Mouse (Mus musculus) E14TG2a.4 (cell line): ENCODE measurements around the gene Fbxo11.
"Not testable (repeated sequence)": the region's sequence is repeated elsewhere in the genome, so short reads cannot be mapped to it uniquely, and the experiment has no call there.

Experiments used
- H3K27me3 ChIP-seq: 2 replicates; pipeline ENCODE4 v1.6.1; 2014; ENCODE audit warnings: low read length, control low read depth; ENCODE audit not compliant: insufficient read depth
- H3K36me3 ChIP-seq: 2 replicates; pipeline ENCODE4 v1.6.1; 2014; ENCODE audit warnings: low read length, control low read depth; ENCODE audit not compliant: insufficient read depth
- H3K4me1 ChIP-seq: replicated peaks from 2 replicates; pipeline ENCODE4 v1.6.1; 2014; ENCODE audit warnings: low read depth, low read length, control low read depth
- H3K4me3 ChIP-seq: replicated peaks from 2 replicates; pipeline ENCODE4 v1.5.1; 2014; ENCODE audit warnings: mild to moderate bottlenecking, low read length
- H3K9me3 ChIP-seq: 2 replicates; pipeline ENCODE4 v1.6.1; 2014; ENCODE audit warnings: low read length, control low read depth
- CTCF ChIP-seq: conservative IDR thresholded peaks from 2 replicates; pipeline ENCODE4 v1.5.1; 2014; ENCODE audit warnings: low read length
- NANOG ChIP-seq: IDR thresholded peaks from 2 replicates; pipeline ENCODE4 v1.6.1; 2014; ENCODE audit warnings: borderline replicate concordance, low read length, mixed read lengths
- POU5F1 ChIP-seq: IDR thresholded peaks from 2 replicates; pipeline ENCODE4 v1.6.1; 2014; ENCODE audit warnings: low read length, borderline replicate concordance

Fbxo11 gene

GRCm38 (mm10) chr17:87963081-87964075 is 101.7 kb downstream of the Fbxo11 start:
- H3K4me3 ChIP-seq: no peak overlapping the region
- H3K36me3 ChIP-seq: 0 out of 2 replicates have a peak, but pooled peaks cover 3% of the 10 kb centered on the region
- 0 out of 2 replicates have a peak, but pooled peaks cover 2% of the 10 kb centered on the region for H3K4me1 ChIP-seq
- TF ChIP-seq NANOG: no peak
- TF ChIP-seq POU5F1: no peak
- no peak for TF ChIP-seq CTCF
- no peaks in the 10 kb centered on the region for H3K27me3 ChIP-seq
- peaks cover 73% of the 10 kb centered on the region for H3K9me3 ChIP-seq

- H3K9me3 ChIP-seq: peaks cover 46% of the 10 kb centered on the region
- not testable (repeated sequence) for H3K36me3 ChIP-seq, H3K27me3 ChIP-seq, H3K4me3 ChIP-seq, H3K4me1 ChIP-seq
Observed at GRCm38 (mm10) chr17:87959931-87960330, 105.2 kb downstream of the Fbxo11 start.

- H3K4me1 ChIP-seq, H3K36me3 ChIP-seq, H3K27me3 ChIP-seq, H3K4me3 ChIP-seq: not testable (repeated sequence)
- H3K9me3 ChIP-seq: peaks cover 41% of the 10 kb centered on the region
Observed at GRCm38 (mm10) chr17:87959406-87959805, 105.7 kb downstream of the Fbxo11 start.

- TF ChIP-seq NANOG (no peak), CTCF (peak; percentile 46), POU5F1 (no peak)
- Histone ChIP-seq H3K36me3 (no peaks in the 10 kb centered on the region), H3K9me3 (peaks cover 30% of the 10 kb centered on the region), H3K4me1 (peaks cover 6% of the 10 kb centered on the region; the same call in 1 of the 2 replicates), H3K27me3 (no peaks in the 10 kb centered on the region), H3K4me3 (no peak overlapping the region)
Observed at GRCm38 (mm10) chr17:87958283-87958682, 106.8 kb downstream of the Fbxo11 start.

GRCm38 (mm10) chr17:87957096-87957840 is 107.8 kb downstream of the Fbxo11 start:
- H3K27me3 ChIP-seq: no peaks in the 10 kb centered on the region
- H3K4me1 ChIP-seq: peaks cover 4% of the 10 kb centered on the region; the same call in 1 of the 2 replicates
- H3K36me3 ChIP-seq: no peaks in the 10 kb centered on the region
- no peak for TF ChIP-seq CTCF
- TF ChIP-seq NANOG: no peak
- no peak for TF ChIP-seq POU5F1
- peaks cover 20% of the 10 kb centered on the region for H3K9me3 ChIP-seq
- no peak overlapping the region for H3K4me3 ChIP-seq

- not testable (repeated sequence) for H3K4me1 ChIP-seq, H3K36me3 ChIP-seq, H3K9me3 ChIP-seq, H3K27me3 ChIP-seq, H3K4me3 ChIP-seq
Observed at GRCm38 (mm10) chr17:87954618-87955124, 110.4 kb downstream of the Fbxo11 start.

- no peaks in the 10 kb centered on the region for H3K36me3 ChIP-seq
- H3K4me1 ChIP-seq: no peaks in the 10 kb centered on the region; the same call in 1 of the 2 replicates
- no peaks in the 10 kb centered on the region for H3K27me3 ChIP-seq
- H3K4me3 ChIP-seq: no peak overlapping the region
- peaks cover 24% of the 10 kb centered on the region for H3K9me3 ChIP-seq
- peak; percentile 97 for TF ChIP-seq CTCF
- no peak for TF ChIP-seq NANOG
- no peak for TF ChIP-seq POU5F1
Observed at GRCm38 (mm10) chr17:87948965-87949584, 116.0 kb downstream of the Fbxo11 start.
